Mouse (Mus musculus) lung, adult 2 months (tissue): ENCODE measurements at regions not wholly inside any gene's neighbourhood (a gene's known extent, or its start where the extent isn't known, plus 50 kb on each side); places are given as distances from the start of the nearest gene placed in this dataset.

Experiments
- DNase-seq: peaks from one replicate; pipeline ENCODE4 v3.0.0; 2022
- H3K4me1 ChIP-seq: fragments of 200-500 bp; 2 replicates; pipeline ENCODE4 v1.6.1; 2011; ENCODE audit warnings: low read length; ENCODE audit not compliant: control insufficient read depth, insufficient read depth
- H3K4me3 ChIP-seq: fragments of 200-500 bp; replicated peaks from 2 replicates; pipeline ENCODE3; 2011; ENCODE audit warnings: low read depth, mild to moderate bottlenecking, control low read depth, low read length; ENCODE audit errors: extremely low read depth
- CTCF ChIP-seq: fragments of 200-500 bp; IDR thresholded peaks from 2 replicates; pipeline ENCODE4 v1.5.1; 2011; ENCODE audit warnings: mild to moderate bottlenecking, low read length, control low read depth; ENCODE audit not compliant: insufficient read depth
- POLR2A ChIP-seq: fragments of 200-500 bp; IDR thresholded peaks from 2 replicates; pipeline ENCODE4 v1.6.1; 2011; ENCODE audit warnings: low read depth, mild to moderate bottlenecking, control low read depth, low read length, borderline replicate concordance; ENCODE audit errors: extremely low read depth
- WGBS: fragments of 180-500 bp; shearing (Covaris S2); methylation state at CpG from one replicate; pipeline ENCODE4 v1.1.7; 2018; 5-methylcytosine and 5-hydroxymethylcytosine counted together

DNA sequence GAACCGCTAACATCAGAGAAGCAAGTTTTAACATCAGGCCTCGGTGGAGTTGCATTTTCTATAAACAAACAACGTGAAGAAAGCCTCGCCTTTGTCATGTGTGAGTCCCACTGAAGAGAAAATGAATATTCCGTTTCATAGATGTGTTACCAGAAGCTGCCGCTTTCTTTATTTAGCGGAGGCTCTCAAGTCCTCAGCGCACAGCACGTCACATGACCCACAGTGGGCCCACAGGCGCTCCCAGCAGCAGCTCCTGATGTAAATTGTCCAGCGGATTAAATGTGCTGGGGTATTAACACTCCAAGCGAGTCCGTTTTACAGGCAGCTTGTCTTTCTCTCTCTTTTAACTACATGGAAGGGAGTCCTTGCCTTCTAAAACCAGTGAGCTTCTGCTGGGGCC, 304.7 kb upstream of the Spred2 start:
- Histone ChIP-seq H3K4me1 (no peaks in the 10 kb centered on the region), H3K4me3 (no peak overlapping the region)
- no peak for TF ChIP-seq CTCF
- no peak for TF ChIP-seq POLR2A
- no peak for DNase-seq
- whole genome bisulfite sequencing: 82% methylated on average over 13 of the region's 13 CpGs

DNA sequence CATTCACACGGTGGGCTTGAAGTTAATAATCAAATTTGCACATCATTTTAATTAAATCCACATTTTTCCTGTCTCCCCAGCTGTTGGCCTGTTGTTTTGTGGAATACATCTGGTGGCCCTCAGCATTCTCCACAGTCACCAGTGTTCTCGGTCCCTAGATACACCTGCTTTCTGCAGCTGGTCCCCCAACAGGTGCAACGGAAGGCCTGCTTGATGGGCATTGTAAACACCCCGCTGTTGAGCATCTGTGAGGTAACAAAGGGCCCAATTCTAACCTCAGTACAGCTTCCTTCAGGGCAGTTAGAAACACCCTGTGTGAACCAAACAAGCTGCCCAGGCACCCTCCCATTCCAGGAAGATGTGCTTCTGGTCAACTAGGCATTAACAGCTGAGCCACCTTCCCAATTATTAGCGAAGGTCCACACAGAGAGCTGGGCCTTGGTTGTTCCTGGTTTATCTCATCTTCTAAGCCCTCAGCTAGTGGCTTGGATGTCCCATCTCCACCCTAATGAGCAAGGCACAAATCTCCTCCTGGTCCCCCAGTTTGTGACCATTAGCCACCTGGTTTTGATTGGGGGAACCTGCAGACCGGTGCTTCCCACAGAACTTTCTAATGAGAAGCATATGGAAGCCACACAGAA, 293.0 kb upstream of the Spred2 start:
- Histone ChIP-seq H3K4me1 (no peaks in the 10 kb centered on the region), H3K4me3 (no peak overlapping the region)
- DNase-seq: no peak
- TF ChIP-seq CTCF (no peak), POLR2A (no peak)
- WGBS: 87% methylated on average over 6 of the region's 6 CpGs

DNA sequence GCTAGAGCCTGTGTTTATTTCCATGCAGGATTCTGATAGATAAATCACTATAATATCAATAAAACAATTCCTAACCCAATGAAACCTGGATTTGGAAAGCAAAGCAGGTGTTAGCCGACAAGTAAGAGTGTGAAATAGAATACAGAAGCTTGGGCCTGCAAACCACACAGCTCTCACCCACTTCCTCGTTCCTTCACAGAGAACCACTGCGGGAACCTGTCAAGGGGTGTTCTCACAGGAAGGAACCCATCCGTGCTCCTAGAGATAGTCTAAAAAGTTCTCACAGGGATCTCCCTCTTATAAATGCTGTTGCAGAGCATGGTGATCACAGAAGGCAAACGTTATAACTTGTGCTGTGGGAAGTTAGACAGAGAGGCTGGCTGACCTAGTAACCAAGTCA, 291.7 kb upstream of the Spred2 start:
- 50% methylated on average over 5 of the region's 5 CpGs for WGBS
- no peak overlapping the region for H3K4me3 ChIP-seq
- H3K4me1 ChIP-seq: no peaks in the 10 kb centered on the region
- DNase-seq: no peak
- TF ChIP-seq CTCF (no peak), POLR2A (no peak)

DNA sequence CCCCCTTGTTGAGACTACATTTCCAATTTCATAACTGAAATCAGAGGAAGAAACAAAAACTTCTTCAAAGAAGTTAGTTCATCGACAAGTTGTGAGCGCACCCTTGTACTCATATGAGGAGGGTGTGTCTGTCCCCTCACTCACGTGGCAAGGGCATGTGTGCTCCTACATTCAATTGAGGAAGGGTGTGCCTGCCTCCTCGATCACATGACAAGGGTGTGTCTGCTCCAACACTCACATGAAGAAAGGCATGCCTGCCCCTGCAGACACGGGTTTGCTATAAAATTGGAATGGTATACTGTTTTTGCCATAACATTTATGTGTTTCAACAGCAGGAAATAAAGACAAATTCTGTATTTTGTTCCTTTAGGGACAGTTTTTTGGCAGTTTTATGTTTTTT, 290.6 kb upstream of the Spred2 start:
- TF ChIP-seq POLR2A: no peak
- 67% methylated on average over 5 of the region's 5 CpGs for WGBS
- H3K4me1 ChIP-seq: no peaks in the 10 kb centered on the region
- no peak for DNase-seq
- no peak overlapping the region for H3K4me3 ChIP-seq

DNA sequence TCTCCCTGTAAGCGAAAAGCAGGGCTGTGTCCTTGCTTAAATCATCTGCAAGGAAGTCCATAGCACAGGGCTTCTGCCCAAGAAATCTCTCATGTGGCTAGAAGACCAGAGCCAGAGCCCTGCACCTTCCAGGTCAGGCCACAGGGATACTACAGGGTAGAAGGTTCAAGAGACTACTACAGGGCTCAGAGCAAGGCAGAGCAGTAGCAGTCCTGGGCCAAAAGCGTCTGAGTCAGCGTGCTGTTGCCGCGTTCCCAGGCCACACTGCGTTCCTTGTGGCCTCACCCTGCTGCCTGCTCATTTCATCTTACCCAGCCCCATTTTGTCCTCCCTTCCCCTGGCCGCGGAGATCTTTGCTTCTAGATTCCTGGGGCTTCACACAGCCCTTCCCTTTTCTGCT, 283.0 kb upstream of the Spred2 start:
- WGBS: 66% methylated on average over 8 of the region's 8 CpGs
- DNase-seq: no peak
- no peak for TF ChIP-seq CTCF
- TF ChIP-seq POLR2A: no peak
- Histone ChIP-seq H3K4me3 (no peak overlapping the region), H3K4me1 (no peaks in the 10 kb centered on the region)

DNA sequence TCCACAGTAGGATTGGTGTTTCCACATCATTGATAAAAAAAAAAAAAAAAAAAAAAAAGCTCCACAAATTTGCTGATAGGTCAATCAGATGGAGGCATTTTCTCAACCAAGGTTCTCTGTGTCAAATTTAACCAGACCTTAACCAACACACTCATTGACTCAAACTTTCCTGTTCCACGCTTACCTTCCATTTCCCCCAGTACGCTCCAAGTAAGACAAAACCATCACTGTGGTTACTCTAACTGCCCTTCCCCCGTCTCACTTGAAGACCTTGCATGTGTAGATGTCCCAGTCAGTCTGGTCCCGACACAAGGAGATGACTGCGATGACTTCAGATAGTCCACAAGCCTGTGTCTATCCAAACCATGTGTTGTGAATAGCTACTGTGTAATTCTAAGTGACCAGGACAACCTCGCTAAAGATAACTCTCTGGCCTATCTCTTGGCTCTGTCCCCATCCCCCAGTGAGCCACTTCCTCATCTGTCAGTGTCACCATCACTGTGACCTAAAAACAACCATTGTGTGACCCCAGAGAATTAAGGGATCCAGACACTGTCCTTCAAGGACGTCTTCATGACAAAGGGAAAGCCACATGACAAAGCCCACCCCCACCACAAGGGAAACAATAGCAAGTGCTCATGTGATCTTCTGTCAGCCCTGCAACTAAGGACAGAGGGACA, 279.9 kb upstream of the Spred2 start:
- no peak for DNase-seq
- Histone ChIP-seq H3K4me3 (no peak overlapping the region), H3K4me1 (no peaks in the 10 kb centered on the region)
- no peak for TF ChIP-seq CTCF
- no peak for TF ChIP-seq POLR2A
- 61% methylated on average over 7 of the region's 7 CpGs for WGBS

DNA sequence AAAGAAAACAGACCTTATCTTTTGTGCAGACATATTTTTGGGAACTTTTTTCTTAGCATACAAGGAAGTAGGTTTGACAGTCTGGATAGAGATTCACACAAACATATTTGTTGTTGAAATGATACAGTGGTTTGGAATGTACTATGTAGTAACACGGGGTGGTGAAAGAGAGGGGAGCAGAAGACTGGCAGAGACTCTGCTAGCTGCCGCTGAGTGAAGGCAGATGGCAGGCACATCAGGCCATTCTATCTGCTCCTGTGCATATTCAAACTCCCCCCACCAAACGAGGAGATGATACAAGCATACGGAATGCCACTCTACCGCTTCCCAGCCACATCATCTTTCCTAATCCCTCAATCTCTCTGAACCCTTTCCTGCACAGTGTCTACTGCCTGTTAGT, 279.1 kb upstream of the Spred2 start:
- Histone ChIP-seq H3K4me3 (no peak overlapping the region), H3K4me1 (no peaks in the 10 kb centered on the region)
- 64% methylated on average over 5 of the region's 5 CpGs for WGBS
- no peak for TF ChIP-seq CTCF
- TF ChIP-seq POLR2A: no peak
- no peak for DNase-seq

DNA sequence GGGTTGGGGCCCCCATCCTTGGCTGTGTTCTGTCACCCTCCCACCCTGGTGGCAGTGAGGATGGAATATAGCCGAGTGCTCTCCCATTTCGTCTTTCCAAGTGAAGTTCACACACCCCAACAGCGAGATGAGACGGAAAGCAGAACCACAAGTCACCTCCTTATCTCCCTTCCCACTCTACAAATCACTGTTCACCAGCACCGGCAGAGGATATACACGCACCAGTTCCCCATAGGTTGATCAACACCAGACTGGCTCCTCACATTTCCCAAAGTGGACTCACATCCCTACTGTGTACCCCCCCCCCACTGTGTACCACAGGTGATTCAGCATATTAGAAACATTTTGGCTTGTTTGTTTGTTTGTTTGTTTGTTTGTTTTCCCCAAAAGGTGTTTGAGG, 272.7 kb upstream of the Spred2 start:
- no peak for DNase-seq
- TF ChIP-seq CTCF (no peak), POLR2A (no peak)
- Histone ChIP-seq H3K4me3 (no peak overlapping the region), H3K4me1 (no peaks in the 10 kb centered on the region)
- 77% methylated on average over 6 of the region's 6 CpGs for WGBS

DNA sequence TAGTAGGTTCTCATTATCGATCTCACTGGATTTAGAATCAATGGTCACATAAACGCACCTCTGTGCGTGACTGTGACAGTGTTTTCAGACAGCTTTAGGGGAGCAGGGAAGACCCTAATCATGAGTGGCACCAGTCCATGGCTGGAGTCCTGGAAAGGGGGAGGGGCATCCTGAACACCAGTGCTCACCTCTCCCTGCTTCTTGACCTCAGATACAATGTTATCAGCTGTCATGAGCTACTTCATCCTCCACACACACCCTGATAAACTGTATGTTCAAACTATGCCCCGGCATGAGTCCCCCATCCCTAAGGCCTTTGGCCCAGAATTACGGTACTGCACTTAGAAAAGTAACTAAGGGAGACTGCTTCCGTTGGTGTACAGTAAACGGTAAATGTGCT, 272.2 kb upstream of the Spred2 start:
- no peak for DNase-seq
- Histone ChIP-seq H3K4me3 (no peak overlapping the region), H3K4me1 (no peaks in the 10 kb centered on the region)
- WGBS: 72% methylated on average over 7 of the region's 7 CpGs
- TF ChIP-seq CTCF (no peak), POLR2A (no peak)

DNA sequence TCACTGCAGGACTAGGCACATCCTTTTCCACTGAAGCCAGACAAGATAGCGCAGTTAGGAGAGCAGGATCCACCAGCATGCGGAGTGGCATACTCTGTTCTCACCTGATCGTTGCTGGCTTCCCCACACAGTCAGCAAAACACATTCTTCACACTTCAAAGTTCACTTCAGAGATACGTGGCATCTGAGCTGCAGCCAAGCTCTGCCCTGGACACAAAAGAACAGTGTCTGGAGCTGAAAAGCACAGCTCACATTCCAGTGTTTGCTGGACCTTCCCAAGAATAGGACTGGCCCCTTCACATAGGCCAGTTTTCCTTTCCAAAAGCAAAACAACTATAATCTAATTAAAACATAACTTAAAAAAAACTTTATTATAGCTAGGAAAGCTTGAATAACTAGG, 264.7 kb upstream of the Spred2 start:
- Histone ChIP-seq H3K4me3 (no peak overlapping the region), H3K4me1 (no peaks in the 10 kb centered on the region)
- no peak for TF ChIP-seq POLR2A
- 50% methylated on average over 4 of the region's 4 CpGs for WGBS
- no peak for DNase-seq

DNA sequence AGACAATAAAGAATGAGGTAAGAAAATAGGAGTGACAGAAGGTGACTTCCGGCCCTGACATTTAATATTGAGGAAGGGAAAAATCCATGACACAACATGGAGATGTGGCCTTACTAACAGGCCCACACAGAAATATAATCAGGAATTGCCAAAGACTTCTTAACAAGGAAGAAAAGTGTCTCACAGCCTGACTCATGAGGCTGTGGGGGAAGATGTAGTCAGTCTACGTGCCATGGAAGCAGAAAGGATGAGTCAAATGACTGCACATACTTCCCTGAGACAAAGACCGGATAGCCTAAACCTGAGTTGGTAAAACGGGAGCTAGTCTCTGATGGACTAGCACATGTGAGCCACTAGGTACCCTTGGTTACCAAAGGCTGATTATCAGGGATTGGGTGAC, 257.4 kb upstream of the Spred2 start:
- 89% methylated on average over 4 of the region's 4 CpGs for WGBS
- no peak for DNase-seq
- TF ChIP-seq POLR2A (no peak), CTCF (no peak)
- no peak overlapping the region for H3K4me3 ChIP-seq
- H3K4me1 ChIP-seq: no peaks in the 10 kb centered on the region
